Mouse (Mus musculus) megakaryocyte progenitor cell, adult 5-6 weeks (primary cell): ENCODE data around the gene Gucd1. TPM values are rescaled to one million over a fixed set of nuclear protein-coding genes. Genes with fewer than 3 reads are reported as not detected.
A peak's percentile ranks its signal among the peaks of the same experiment; 100 is the strongest.
"Not testable (repeated sequence)": the region's sequence is repeated elsewhere in the genome, so short reads cannot be mapped to it uniquely, and the experiment has no call there.

Source experiments
- ATAC-seq: replicated peaks from 2 replicates; pipeline ENCODE4 v1.8.0; 2016; ENCODE audit warnings: mild to moderate bottlenecking, moderate TSS enrichment, inconsistent platforms; ENCODE audit not compliant: poor library complexity
- total RNA-seq, 2 experiments: library from RNA; stranded (forward) in 1 of 2; stranded (reverse) in 1 of 2; fragments of 157-497, 149-512 nt in 1 of 2; fragments of 200-1000 nt in 1 of 2; gene quantifications; 2 replicates each; pipeline versions ENCODE4 v1.2.3 to v1.2.4; 2015 to 2017

Gene Gucd1
- total RNA-seq, 2 experiments from 2014 or later: 7.3 to 11.2 TPM

GRCm38 (mm10) chr10:75536123-75536522 is 18.4 kb upstream of the Gucd1 start:
- ATAC-seq: no peak

GRCm38 (mm10) chr10:75535423-75535822 is 17.7 kb upstream of the Gucd1 start:
- ATAC-seq: no peak

- ATAC-seq: no peak
These were observed 17.2 kb upstream of the Gucd1 start for GRCm38 (mm10) chr10:75534934-75535333.

GRCm38 (mm10) chr10:75534216-75534615 is 16.4 kb upstream of the Gucd1 start:
- no peak for ATAC-seq

GRCm38 (mm10) chr10:75531532-75532090 is 13.8 kb upstream of the Gucd1 start:
- no peak for ATAC-seq

GRCm38 (mm10) chr10:75530322-75530721 is 12.6 kb upstream of the Gucd1 start:
- ATAC-seq: no peak

GRCm38 (mm10) chr10:75525450-75525849 is 7.7 kb upstream of the Gucd1 start:
- not testable (repeated sequence) for ATAC-seq

- ATAC-seq: no peak
These were observed 3.9 kb upstream of the Gucd1 start for GRCm38 (mm10) chr10:75521643-75522042.

- ATAC-seq: no peak
These were observed 2.8 kb upstream of the Gucd1 start for GRCm38 (mm10) chr10:75520581-75520980.

GRCm38 (mm10) chr10:75517073-75517757 is 557 bp downstream of the Gucd1 start, which contains the start of gene Snrpd3:
Gene Snrpd3, plus strand, starts transcription at chr10:75517551.
- ATAC-seq: peak; percentile 82

GRCm38 (mm10) chr10:75516724-75517072 is 1.1 kb downstream of the Gucd1 start:
- ATAC-seq: no peak

- no peak for ATAC-seq
These were observed 1.6 kb downstream of the Gucd1 start for GRCm38 (mm10) chr10:75516038-75516723.

- ATAC-seq: peak; percentile 21
These were observed 2.3 kb downstream of the Gucd1 start for GRCm38 (mm10) chr10:75515216-75516037.

GRCm38 (mm10) chr10:75514361-75514760 is 3.4 kb downstream of the Gucd1 start:
- ATAC-seq: no peak

- no peak for ATAC-seq
These were observed 4.3 kb downstream of the Gucd1 start for GRCm38 (mm10) chr10:75513306-75514067.

GRCm38 (mm10) chr10:75512796-75513195 is 5.0 kb downstream of the Gucd1 start:
- no peak for ATAC-seq

- no peak for ATAC-seq
These were observed 5.9 kb downstream of the Gucd1 start for GRCm38 (mm10) chr10:75511897-75512296.

GRCm38 (mm10) chr10:75511060-75511459 is 6.7 kb downstream of the Gucd1 start:
- ATAC-seq: no peak

GRCm38 (mm10) chr10:75510446-75510845 is 7.3 kb downstream of the Gucd1 start:
- ATAC-seq: no peak

GRCm38 (mm10) chr10:75505928-75506327 is 11.8 kb downstream of the Gucd1 start:
- ATAC-seq: not testable (repeated sequence)

- ATAC-seq: no peak
These were observed 12.7 kb downstream of the Gucd1 start for GRCm38 (mm10) chr10:75505130-75505495.
